Mouse (Mus musculus): ENCODE measurements at regions not wholly inside any gene's neighbourhood (a gene's known extent, or its start where the extent isn't known, plus 50 kb on each side); places are given as distances from the start of the nearest gene placed in this dataset.

DNA sequence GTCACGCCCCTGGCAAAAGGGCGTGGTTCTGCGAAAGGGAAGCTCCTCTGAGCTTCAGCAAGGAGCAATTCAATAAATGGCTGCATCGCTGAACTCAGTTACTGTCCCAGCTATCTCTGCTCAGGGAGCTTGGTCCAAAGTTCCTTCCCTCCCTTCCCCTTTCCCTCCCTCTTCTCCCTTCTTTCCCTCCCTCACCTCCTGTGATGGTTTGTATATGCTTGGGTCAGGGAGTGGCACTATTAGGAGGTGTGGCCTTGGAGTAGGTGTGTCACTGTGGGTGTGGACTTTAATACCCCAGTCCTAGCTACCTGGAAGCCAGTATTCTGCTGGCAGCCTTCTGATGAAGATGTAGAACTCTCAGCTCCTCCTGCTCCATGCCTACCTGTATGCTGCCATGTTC, 120.5 kb downstream of the Erv3 start:
- Histone ChIP-seq H3K4me3 (ENCODE audit: control insufficient read depth in 1 of 2, insufficient read depth in 1 of 2, low read depth in 1 of 2, low read length in 2 of 2) (no peak overlapping the region), H3K36me3 (ENCODE audit: control insufficient read depth, insufficient read depth, low read length) (no peaks in the 10 kb centered on the region), H3K9me3 (ENCODE audit: control insufficient read depth, low read length) (no peaks in the 10 kb centered on the region), H3K27ac (replicated peaks in 1 of 2; ENCODE audit: control insufficient read depth in 1 of 2, insufficient read depth in 1 of 2, low read depth in 2 of 2, low read length in 2 of 2) (no peak overlapping the region), H3K27me3 (ENCODE audit: control insufficient read depth, insufficient read depth, low read length) (no peaks in the 10 kb centered on the region), H3K4me2 (ENCODE audit: low read length) (no peak overlapping the region), H3K4me1 (ENCODE audit: control insufficient read depth in 2 of 2, insufficient read depth in 2 of 2, low read length in 2 of 2) (peaks cover 1 to 4% of the 10 kb centered on the region in 2 experiments; a peak in 1 of 4 replicates), H3K9ac (ENCODE audit: low read length) (no peak overlapping the region)
- WGBS: 70% methylated on average over 4 of the region's 4 CpGs
- no peak for ATAC-seq (ENCODE audit: insufficient number of reproducible peaks, insufficient read depth, low FRiP score, low read depth)

DNA sequence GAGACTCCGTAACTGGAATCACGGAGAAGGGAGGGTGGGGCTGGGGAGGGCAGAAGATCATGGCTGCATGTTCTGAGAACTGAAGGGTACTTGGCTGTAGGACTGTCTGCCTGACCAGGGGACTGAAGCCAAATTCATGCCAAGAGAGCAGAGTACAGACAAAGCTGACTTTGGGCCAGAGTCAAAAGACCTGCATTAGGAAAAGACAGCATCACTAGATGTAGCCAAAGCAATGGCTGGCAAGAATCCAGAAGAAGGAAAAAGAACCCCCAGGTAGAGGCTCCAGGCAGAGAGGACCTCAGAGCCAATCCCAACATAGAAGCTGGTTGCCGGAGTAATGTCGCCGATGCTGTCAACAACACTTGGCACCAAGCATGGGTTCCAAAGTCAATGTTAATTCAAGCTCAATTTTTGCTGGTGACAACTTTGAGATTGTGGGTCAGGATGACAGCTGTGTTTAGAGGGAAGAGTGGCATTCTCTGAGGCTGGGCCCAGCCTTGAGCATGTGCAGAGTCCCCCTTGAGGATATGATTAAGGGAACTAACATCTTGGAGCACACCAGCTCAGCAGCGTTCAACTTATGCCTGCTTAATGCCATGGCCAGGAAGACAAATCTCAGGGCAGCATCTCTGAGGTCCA, 124.7 kb downstream of the Erv3 start:
- Histone ChIP-seq H3K4me3 (ENCODE audit: control insufficient read depth in 1 of 2, insufficient read depth in 1 of 2, low read depth in 1 of 2, low read length in 2 of 2) (no peak overlapping the region), H3K27me3 (ENCODE audit: control insufficient read depth, insufficient read depth, low read length) (no peaks in the 10 kb centered on the region), H3K4me2 (ENCODE audit: low read length) (no peak overlapping the region), H3K4me1 (ENCODE audit: control insufficient read depth in 2 of 2, insufficient read depth in 2 of 2, low read length in 2 of 2) (peaks cover 3 to 4% of the 10 kb centered on the region in 2 experiments; a peak in 1 of 4 replicates), H3K36me3 (ENCODE audit: control insufficient read depth, insufficient read depth, low read length) (no peaks in the 10 kb centered on the region), H3K9ac (ENCODE audit: low read length) (no peak overlapping the region), H3K27ac (replicated peaks in 1 of 2; ENCODE audit: control insufficient read depth in 1 of 2, insufficient read depth in 1 of 2, low read depth in 2 of 2, low read length in 2 of 2) (no peak overlapping the region), H3K9me3 (ENCODE audit: control insufficient read depth, low read length) (no peaks in the 10 kb centered on the region)
- WGBS: 73% methylated on average over 6 of the region's 6 CpGs
- no peak for ATAC-seq (ENCODE audit: insufficient number of reproducible peaks, insufficient read depth, low FRiP score, low read depth)

DNA sequence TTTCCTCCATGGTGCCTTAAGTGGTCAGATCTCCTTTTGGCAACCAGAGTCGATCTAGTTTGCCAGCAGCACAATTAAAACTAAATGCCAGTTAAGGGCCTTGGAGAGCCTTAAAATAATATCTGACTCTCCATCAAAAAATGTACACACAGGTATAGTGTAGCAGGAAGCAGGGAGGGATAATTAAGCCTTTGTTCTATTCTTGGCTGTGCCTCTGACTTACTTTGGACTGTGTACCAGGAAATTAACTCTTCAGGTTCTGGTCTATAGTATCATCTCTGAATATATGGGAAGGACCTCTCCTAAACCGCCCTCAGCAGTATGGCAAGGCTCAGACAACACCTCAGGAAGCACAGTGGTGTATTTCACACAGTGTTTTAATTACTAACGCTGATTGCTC, 133.0 kb downstream of the Erv3 start:
- no peak for ATAC-seq (ENCODE audit: insufficient number of reproducible peaks, insufficient read depth, low FRiP score, low read depth)
- WGBS: 81% methylated on average over 3 of the region's 3 CpGs
- peaks cover 26% of the 10 kb centered on the region for H3K9me3 ChIP-seq (ENCODE audit: control insufficient read depth, low read length)
- no peaks in the 10 kb centered on the region for H3K27me3 ChIP-seq (ENCODE audit: control insufficient read depth, insufficient read depth, low read length)
- H3K4me3 ChIP-seq (ENCODE audit: control insufficient read depth in 1 of 2, insufficient read depth in 1 of 2, low read depth in 1 of 2, low read length in 2 of 2): no peak overlapping the region
- no peaks in the 10 kb centered on the region for H3K4me1 ChIP-seq (ENCODE audit: control insufficient read depth in 2 of 2, insufficient read depth in 2 of 2, low read length in 2 of 2)
- H3K4me2 ChIP-seq (ENCODE audit: low read length): no peak overlapping the region
- no peak overlapping the region for H3K27ac ChIP-seq (replicated peaks in 1 of 2; ENCODE audit: control insufficient read depth in 1 of 2, insufficient read depth in 1 of 2, low read depth in 2 of 2, low read length in 2 of 2)
- H3K9ac ChIP-seq (ENCODE audit: low read length): no peak overlapping the region
- no peaks in the 10 kb centered on the region for H3K36me3 ChIP-seq (ENCODE audit: control insufficient read depth, insufficient read depth, low read length)

DNA sequence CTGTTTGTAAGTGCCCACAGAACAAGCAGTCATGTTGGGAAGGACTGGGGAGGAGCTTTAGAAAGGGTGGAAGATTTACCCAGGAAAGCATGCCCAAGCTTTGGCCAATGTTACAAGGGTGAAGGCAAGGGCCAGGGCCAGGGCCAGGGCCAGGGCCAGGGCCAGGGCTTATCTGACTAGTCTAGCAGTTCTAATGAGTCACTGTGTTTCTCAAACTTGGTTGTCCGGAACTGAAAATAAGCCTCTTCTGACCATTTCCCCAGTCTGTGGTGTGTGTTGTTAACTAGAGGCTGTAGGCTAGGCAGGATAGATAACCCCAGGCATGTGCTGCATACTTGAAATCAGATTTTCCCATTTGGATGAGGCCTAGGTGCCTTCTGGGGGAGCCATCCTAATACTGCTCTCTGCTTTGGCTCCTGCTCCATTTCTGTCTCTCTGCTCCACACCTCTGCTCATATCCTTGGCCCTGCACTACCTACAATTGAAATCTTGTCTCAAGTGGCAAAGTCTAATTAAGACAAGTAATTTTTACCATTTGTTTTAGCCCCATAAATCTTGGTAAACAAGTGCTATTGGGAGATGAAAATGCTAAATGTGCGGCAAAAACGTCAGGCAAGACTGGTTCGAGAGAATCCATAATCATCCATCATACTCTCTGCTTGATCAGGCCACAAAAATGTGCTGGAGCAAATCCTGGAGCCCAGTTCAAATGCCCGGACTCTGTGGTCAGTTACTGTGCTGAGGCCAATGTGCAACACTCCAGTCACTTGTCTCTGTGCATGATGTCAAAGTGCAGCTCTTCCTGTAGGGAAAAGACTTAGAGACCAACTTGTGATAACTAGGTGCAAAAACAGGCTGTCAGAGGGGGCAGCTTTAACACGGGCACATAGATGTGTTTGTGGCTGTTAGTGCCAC, 137.7 kb downstream of the Erv3 start:
- H3K4me1 ChIP-seq (ENCODE audit: control insufficient read depth in 2 of 2, insufficient read depth in 2 of 2, low read length in 2 of 2): no peaks in the 10 kb centered on the region
- H3K4me3 ChIP-seq (ENCODE audit: control insufficient read depth in 1 of 2, insufficient read depth in 1 of 2, low read depth in 1 of 2, low read length in 2 of 2): no peak overlapping the region
- WGBS: 86% methylated on average over 6 of the region's 6 CpGs
- H3K27ac ChIP-seq (replicated peaks in 1 of 2; ENCODE audit: control insufficient read depth in 1 of 2, insufficient read depth in 1 of 2, low read depth in 2 of 2, low read length in 2 of 2): no peak overlapping the region
- peaks cover 26% of the 10 kb centered on the region for H3K9me3 ChIP-seq (ENCODE audit: control insufficient read depth, low read length)
- no peaks in the 10 kb centered on the region for H3K36me3 ChIP-seq (ENCODE audit: control insufficient read depth, insufficient read depth, low read length)
- no peak for ATAC-seq (ENCODE audit: insufficient number of reproducible peaks, insufficient read depth, low FRiP score, low read depth)
- H3K27me3 ChIP-seq (ENCODE audit: control insufficient read depth, insufficient read depth, low read length): no peaks in the 10 kb centered on the region
- H3K9ac ChIP-seq (ENCODE audit: low read length): no peak overlapping the region
- H3K4me2 ChIP-seq (ENCODE audit: low read length): no peak overlapping the region

DNA sequence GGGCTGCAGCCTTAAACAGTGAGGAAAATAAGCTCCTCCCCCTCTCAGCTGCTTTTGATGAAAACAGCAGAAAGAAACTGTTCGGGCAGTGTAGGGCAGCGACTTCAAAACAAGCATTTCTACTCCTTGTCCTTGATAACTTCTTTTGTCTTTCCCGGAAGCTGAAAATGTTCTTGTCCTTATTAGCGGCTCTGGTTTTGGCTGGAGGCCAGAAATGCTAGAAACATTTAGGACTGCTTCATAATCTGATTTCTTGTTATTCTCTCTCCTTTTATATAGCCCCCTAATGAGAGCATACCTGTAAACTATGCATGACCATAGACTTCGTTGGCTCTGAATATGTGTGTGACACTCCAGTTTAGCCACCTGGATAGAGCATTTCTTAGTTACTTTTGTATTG, 142.0 kb downstream of the Erv3 start:
- no peak for ATAC-seq (ENCODE audit: insufficient number of reproducible peaks, insufficient read depth, low FRiP score, low read depth)
- Histone ChIP-seq H3K4me3 (ENCODE audit: control insufficient read depth in 1 of 2, insufficient read depth in 1 of 2, low read depth in 1 of 2, low read length in 2 of 2) (no peak overlapping the region), H3K9ac (ENCODE audit: low read length) (no peak overlapping the region), H3K4me1 (ENCODE audit: control insufficient read depth in 2 of 2, insufficient read depth in 2 of 2, low read length in 2 of 2) (no peaks in the 10 kb centered on the region), H3K9me3 (ENCODE audit: control insufficient read depth, low read length) (no peaks in the 10 kb centered on the region), H3K27me3 (ENCODE audit: control insufficient read depth, insufficient read depth, low read length) (no peaks in the 10 kb centered on the region), H3K36me3 (ENCODE audit: control insufficient read depth, insufficient read depth, low read length) (no peaks in the 10 kb centered on the region), H3K4me2 (ENCODE audit: low read length) (no peak overlapping the region), H3K27ac (replicated peaks in 1 of 2; ENCODE audit: control insufficient read depth in 1 of 2, insufficient read depth in 1 of 2, low read depth in 2 of 2, low read length in 2 of 2) (no peak overlapping the region)
- 65% methylated on average over 5 of the region's 5 CpGs for WGBS

DNA sequence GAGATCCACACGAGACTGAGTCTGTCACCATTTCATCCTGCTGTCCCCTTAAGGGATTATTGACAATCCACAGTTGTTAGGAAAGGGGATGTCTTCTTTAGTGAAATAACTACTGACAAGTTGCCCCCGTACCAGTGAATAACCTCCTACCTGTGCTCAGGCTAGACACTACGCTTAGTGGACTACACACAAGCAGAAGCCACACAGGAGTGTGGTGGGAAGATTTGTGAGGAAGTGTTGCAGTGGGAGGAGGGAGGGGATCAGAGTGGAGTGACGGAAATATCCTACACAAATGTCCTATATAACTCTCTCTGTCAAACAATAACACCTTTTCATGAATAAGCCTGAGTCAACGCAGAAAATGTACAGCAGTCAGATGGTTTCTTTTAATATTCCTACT, 142.7 kb downstream of the Erv3 start:
- Histone ChIP-seq H3K36me3 (ENCODE audit: control insufficient read depth, insufficient read depth, low read length) (no peaks in the 10 kb centered on the region), H3K9ac (ENCODE audit: low read length) (no peak overlapping the region), H3K4me3 (ENCODE audit: control insufficient read depth in 1 of 2, insufficient read depth in 1 of 2, low read depth in 1 of 2, low read length in 2 of 2) (no peak overlapping the region), H3K4me1 (ENCODE audit: control insufficient read depth in 2 of 2, insufficient read depth in 2 of 2, low read length in 2 of 2) (no peaks in the 10 kb centered on the region), H3K4me2 (ENCODE audit: low read length) (no peak overlapping the region), H3K27me3 (ENCODE audit: control insufficient read depth, insufficient read depth, low read length) (no peaks in the 10 kb centered on the region), H3K27ac (replicated peaks in 1 of 2; ENCODE audit: control insufficient read depth in 1 of 2, insufficient read depth in 1 of 2, low read depth in 2 of 2, low read length in 2 of 2) (no peak overlapping the region), H3K9me3 (ENCODE audit: control insufficient read depth, low read length) (no peaks in the 10 kb centered on the region)
- 88% methylated on average over 5 of the region's 5 CpGs for WGBS
- ATAC-seq (ENCODE audit: insufficient number of reproducible peaks, insufficient read depth, low FRiP score, low read depth): no peak

DNA sequence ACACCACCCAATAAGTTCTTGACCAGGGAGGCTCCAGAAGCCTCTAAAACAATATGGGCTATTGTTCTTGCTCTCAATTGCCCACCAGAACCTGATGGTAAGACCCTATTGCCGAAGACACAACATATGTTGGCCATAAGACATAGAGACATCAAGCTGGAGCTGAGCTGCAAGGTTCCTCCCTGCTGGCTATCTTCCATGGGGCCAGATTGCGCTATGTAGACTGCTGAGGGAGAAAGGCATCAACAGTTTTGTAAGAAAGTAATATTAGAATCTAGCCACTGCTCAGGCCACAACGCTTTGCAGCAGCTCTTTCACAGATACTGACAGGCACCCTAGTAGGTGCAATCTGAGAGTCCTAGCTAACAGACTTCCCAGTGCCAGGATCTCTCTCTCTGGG, 144.2 kb downstream of the Erv3 start:
- Histone ChIP-seq H3K9me3 (ENCODE audit: control insufficient read depth, low read length) (peaks cover 3% of the 10 kb centered on the region; the same call in 1 of the 2 replicates), H3K4me2 (ENCODE audit: low read length) (no peak overlapping the region), H3K4me3 (ENCODE audit: control insufficient read depth in 1 of 2, insufficient read depth in 1 of 2, low read depth in 1 of 2, low read length in 2 of 2) (no peak overlapping the region), H3K4me1 (ENCODE audit: control insufficient read depth in 2 of 2, insufficient read depth in 2 of 2, low read length in 2 of 2) (no peaks in the 10 kb centered on the region), H3K27me3 (ENCODE audit: control insufficient read depth, insufficient read depth, low read length) (no peaks in the 10 kb centered on the region), H3K27ac (replicated peaks in 1 of 2; ENCODE audit: control insufficient read depth in 1 of 2, insufficient read depth in 1 of 2, low read depth in 2 of 2, low read length in 2 of 2) (no peak overlapping the region), H3K9ac (ENCODE audit: low read length) (no peak overlapping the region), H3K36me3 (ENCODE audit: control insufficient read depth, insufficient read depth, low read length) (no peaks in the 10 kb centered on the region)
- WGBS: 81% methylated on average over 3 of the region's 3 CpGs
- no peak for ATAC-seq (ENCODE audit: insufficient number of reproducible peaks, insufficient read depth, low FRiP score, low read depth)
